Mouse (Mus musculus) bone marrow, adult 2 months (tissue): Measurements from ENCODE around the gene Ddx5. TPM values are rescaled to one million over a fixed set of nuclear protein-coding genes. Genes with fewer than 3 reads are reported as not detected.
A peak's percentile ranks its signal among the peaks of the same experiment; 100 is the strongest.

ENCODE experiments used
- H3K27ac ChIP-seq: fragments of 200-500 bp; 2 replicates; pipeline ENCODE4 v1.5.1; 2012; ENCODE audit warnings: low read depth, mild to moderate bottlenecking, control low read depth, inconsistent platforms, low read length; ENCODE audit not compliant: control insufficient read depth, poor library complexity, insufficient read depth
- H3K4me1 ChIP-seq: fragments of 200-500 bp; 2 replicates; pipeline ENCODE4 v1.6.1; 2011; ENCODE audit warnings: low read length; ENCODE audit not compliant: control insufficient read depth, insufficient read depth
- H3K4me3 ChIP-seq: fragments of 200-500 bp; replicated peaks from 2 replicates; pipeline ENCODE3; 2011; ENCODE audit warnings: mild to moderate bottlenecking, low read depth, low read length, control low read depth; ENCODE audit not compliant: control insufficient read depth
- CTCF ChIP-seq: fragments of 200-500 bp; IDR thresholded peaks from 2 replicates; pipeline ENCODE4 v1.5.1; 2011; ENCODE audit warnings: low read length, control low read depth; ENCODE audit not compliant: control insufficient read depth, insufficient read depth
- POLR2A ChIP-seq: fragments of 200-500 bp; IDR thresholded peaks from 2 replicates; pipeline ENCODE4 v1.6.1; 2011; ENCODE audit warnings: low read depth, mild to moderate bottlenecking, control low read depth, low read length, borderline replicate concordance; ENCODE audit not compliant: control insufficient read depth
- WGBS: fragments of 180-500 bp; shearing (Covaris S2); methylation state at CpG from one replicate; pipeline ENCODE4 v1.1.7; 2018; 5-methylcytosine and 5-hydroxymethylcytosine counted together
- polyA plus RNA-seq: library from polyadenylated mRNA; stranded (reverse); fragments of >200 nt; gene quantifications from 2 replicates; pipeline ENCODE4 v1.2.4, GENCODE M21; 2011; ENCODE audit warnings: low replicate concordance; ENCODE audit not compliant: missing spikeins, insufficient read depth, insufficient read length

Ddx5 gene
- polyA plus RNA-seq, 1 experiment, result 600 TPM

GRCm38 (mm10) chr11:106767516-106767915 lies 21.5 kb downstream of the Ddx5 start:
- 89% methylated on average over 4 of the region's 4 CpGs for WGBS
- TF ChIP-seq CTCF (no peak), POLR2A (no peak)
- no peak overlapping the region for H3K4me3 ChIP-seq
- peaks cover 5% of the 10 kb centered on the region; the same call in 1 of the 2 replicates for H3K4me1 ChIP-seq
- H3K27ac ChIP-seq, result no peak overlapping the region

GRCm38 (mm10) chr11:106766611-106767162 lies 22.3 kb downstream of the Ddx5 start:
- TF ChIP-seq POLR2A, result no peak
- TF ChIP-seq CTCF, result no peak
- WGBS, result 86% methylated on average over 4 of the region's 4 CpGs
- Histone ChIP-seq H3K4me1 (peaks cover 7% of the 10 kb centered on the region; the same call in 1 of the 2 replicates), H3K4me3 (no peak overlapping the region), H3K27ac (no peak overlapping the region)

- H3K4me1 ChIP-seq, result peaks cover 24% of the 10 kb centered on the region
- no peak overlapping the region for H3K4me3 ChIP-seq
- peak overlapping the region; percentile 92 for H3K27ac ChIP-seq
- no peak for TF ChIP-seq CTCF
- TF ChIP-seq POLR2A, result no peak; the same call in 1 of the 2 replicates
- WGBS, result 30% methylated on average over 9 of the region's 9 CpGs
Measured at GRCm38 (mm10) chr11:106762800-106763185, 26.2 kb downstream of the Ddx5 start.

- H3K4me1 ChIP-seq, result peaks cover 24% of the 10 kb centered on the region
- no peak overlapping the region for H3K4me3 ChIP-seq
- WGBS, result under 1% methylated on average over 5 of the region's 5 CpGs
- peak overlapping the region; percentile 92 for H3K27ac ChIP-seq
- TF ChIP-seq CTCF (no peak), POLR2A (peak; percentile 16; the same call in 1 of the 2 replicates)
Measured at GRCm38 (mm10) chr11:106762139-106762799, 26.7 kb downstream of the Ddx5 start.

- Histone ChIP-seq H3K4me3 (no peak overlapping the region), H3K4me1 (peaks cover 24% of the 10 kb centered on the region), H3K27ac (peak overlapping the region; percentile 92)
- 66% methylated on average over 5 of the region's 5 CpGs for WGBS
- no peak for TF ChIP-seq CTCF
- no peak for TF ChIP-seq POLR2A
Measured at GRCm38 (mm10) chr11:106760511-106760910, 28.5 kb downstream of the Ddx5 start.

- 15% methylated on average over 3 of the region's 3 CpGs for WGBS
Measured at GRCm38 (mm10) chr11:106759028-106759427, 30.0 kb downstream of the Ddx5 start.

GRCm38 (mm10) chr11:106755583-106755982 lies 33.4 kb downstream of the Ddx5 start:
- Histone ChIP-seq H3K4me3 (no peak overlapping the region), H3K27ac (no peak overlapping the region), H3K4me1 (peaks cover 13% of the 10 kb centered on the region)
- TF ChIP-seq POLR2A (no peak), CTCF (no peak)
- 87% methylated on average over 5 of the region's 5 CpGs for WGBS

More at GRCm38 (mm10) chr11:106759028-106759427, 30.0 kb downstream of the Ddx5 start:
- no peak overlapping the region for H3K4me3 ChIP-seq
- TF ChIP-seq CTCF (no peak), POLR2A (no peak)
- H3K4me1 ChIP-seq, result peaks cover 25% of the 10 kb centered on the region
- peak overlapping the region; percentile 81; the same call in 1 of the 2 replicates for H3K27ac ChIP-seq

- no peak overlapping the region for H3K4me3 ChIP-seq
- 76% methylated on average over 6 of the region's 6 CpGs for WGBS
- peaks cover 6% of the 10 kb centered on the region for H3K4me1 ChIP-seq
- TF ChIP-seq POLR2A, result no peak
- no peak for TF ChIP-seq CTCF
- no peak overlapping the region for H3K27ac ChIP-seq
Measured at GRCm38 (mm10) chr11:106753314-106753713, 35.7 kb downstream of the Ddx5 start.

GRCm38 (mm10) chr11:106752103-106752502 lies 36.9 kb downstream of the Ddx5 start:
- peak overlapping the region; percentile 56 for H3K4me3 ChIP-seq
- 6% methylated on average over 7 of the region's 7 CpGs for WGBS
- TF ChIP-seq CTCF (no peak), POLR2A (peak; percentile 87)
- H3K4me1 ChIP-seq, result peaks cover 6% of the 10 kb centered on the region; the same call in 1 of the 2 replicates
- H3K27ac ChIP-seq, result peak overlapping the region; percentile 88
